Mouse (Mus musculus): Measurements from ENCODE around the gene Tmem199. TPM values are rescaled to one million over a fixed set of nuclear protein-coding genes. Genes with fewer than 3 reads are reported as not detected.

Gene Tmem199
- polyA plus RNA-seq (2015; fragmentation: Illumina TruSeq; extraction: RNeasy Lipid Tissue Mini Kit (QIAGEN cat#74804); ENCODE audit: insufficient read depth, low read depth, low replicate concordance), result 4.0 TPM

GRCm38 (mm10) chr11:78512025-78512957 lies at the start of gene Tmem199, which contains the start of gene Poldip2:
Gene Tmem199 (minus strand): TSS chr11:78512172.
Gene Poldip2 (plus strand): TSS chr11:78512193.

GRCm38 (mm10) chr11:78550168-78551058 lies 38.4 kb upstream of the Tmem199 start, which contains the start of gene Tmem97:
Gene Tmem97 (minus strand): TSS chr11:78550777.

GRCm38 (mm10) chr11:78536080-78536689 lies 24.2 kb upstream of the Tmem199 start, which contains the start of the genes Tnfaip1 and Ift20:
Gene Tnfaip1 (minus strand): TSS chr11:78536332.
Gene Ift20 (plus strand): TSS chr11:78536361.

GRCm38 (mm10) chr11:78502909-78503650 lies 8.9 kb downstream of the Tmem199 start, which contains the start of gene Sebox:
Gene Sebox (plus strand): TSS chr11:78503447.

GRCm38 (mm10) chr11:78499004-78499403 lies 13.0 kb downstream of the Tmem199 start, which contains the start of gene Vtn:
Gene Vtn (plus strand): TSS chr11:78499091.

GRCm38 (mm10) chr11:78497544-78498522 lies 14.1 kb downstream of the Tmem199 start, which contains the start of gene Sarm1:
Gene Sarm1 (minus strand): TSS chr11:78497754.

GRCm38 (mm10) chr11:78465568-78466180 lies 46.3 kb downstream of the Tmem199 start, which contains the start of gene Slc46a1:
Gene Slc46a1 (plus strand): TSS chr11:78465697.

Other genes starting within 250 kb of the Tmem199 start
- not detected for gene BC030499, start 221.3 kb downstream of the Tmem199 start, polyA plus RNA-seq (2015; fragmentation: Illumina TruSeq; extraction: RNeasy Lipid Tissue Mini Kit (QIAGEN cat#74804); ENCODE audit: insufficient read depth, low read depth, low replicate concordance)
- not detected for gene Spag5, start 210.6 kb downstream of the Tmem199 start, polyA plus RNA-seq (2015; fragmentation: Illumina TruSeq; extraction: RNeasy Lipid Tissue Mini Kit (QIAGEN cat#74804); ENCODE audit: insufficient read depth, low read depth, low replicate concordance)
- gene Aldoc, start 189.2 kb downstream of the Tmem199 start, polyA plus RNA-seq (2015; fragmentation: Illumina TruSeq; extraction: RNeasy Lipid Tissue Mini Kit (QIAGEN cat#74804); ENCODE audit: insufficient read depth, low read depth, low replicate concordance), result 1.1 TPM
- 7.7 TPM for gene Pigs, start 183.8 kb downstream of the Tmem199 start, polyA plus RNA-seq (2015; fragmentation: Illumina TruSeq; extraction: RNeasy Lipid Tissue Mini Kit (QIAGEN cat#74804); ENCODE audit: insufficient read depth, low read depth, low replicate concordance)
- gene Unc119, start 168.7 kb downstream of the Tmem199 start, polyA plus RNA-seq (2015; fragmentation: Illumina TruSeq; extraction: RNeasy Lipid Tissue Mini Kit (QIAGEN cat#74804); ENCODE audit: insufficient read depth, low read depth, low replicate concordance), result 3.8 TPM
- gene Foxn1, start 125.6 kb downstream of the Tmem199 start, polyA plus RNA-seq (2015; fragmentation: Illumina TruSeq; extraction: RNeasy Lipid Tissue Mini Kit (QIAGEN cat#74804); ENCODE audit: insufficient read depth, low read depth, low replicate concordance), result not detected
- gene Slc13a2, start 90.0 kb downstream of the Tmem199 start, polyA plus RNA-seq (2015; fragmentation: Illumina TruSeq; extraction: RNeasy Lipid Tissue Mini Kit (QIAGEN cat#74804); ENCODE audit: insufficient read depth, low read depth, low replicate concordance), result not detected
- 2.1 TPM for gene Slc46a1, start 46.5 kb downstream of the Tmem199 start, polyA plus RNA-seq (2015; fragmentation: Illumina TruSeq; extraction: RNeasy Lipid Tissue Mini Kit (QIAGEN cat#74804); ENCODE audit: insufficient read depth, low read depth, low replicate concordance)
- 2.0 TPM for gene Sarm1, start 14.4 kb downstream of the Tmem199 start, polyA plus RNA-seq (2015; fragmentation: Illumina TruSeq; extraction: RNeasy Lipid Tissue Mini Kit (QIAGEN cat#74804); ENCODE audit: insufficient read depth, low read depth, low replicate concordance)
- gene Vtn, start 13.1 kb downstream of the Tmem199 start, polyA plus RNA-seq (2015; fragmentation: Illumina TruSeq; extraction: RNeasy Lipid Tissue Mini Kit (QIAGEN cat#74804); ENCODE audit: insufficient read depth, low read depth, low replicate concordance), result 22.4 TPM
- not detected for gene Sebox, start 8.7 kb downstream of the Tmem199 start, polyA plus RNA-seq (2015; fragmentation: Illumina TruSeq; extraction: RNeasy Lipid Tissue Mini Kit (QIAGEN cat#74804); ENCODE audit: insufficient read depth, low read depth, low replicate concordance)
- 12.8 TPM for gene Poldip2, start within 50 bp of the Tmem199 start, polyA plus RNA-seq (2015; fragmentation: Illumina TruSeq; extraction: RNeasy Lipid Tissue Mini Kit (QIAGEN cat#74804); ENCODE audit: insufficient read depth, low read depth, low replicate concordance)
- 11.8 TPM for gene Tnfaip1, start 24.2 kb upstream of the Tmem199 start, polyA plus RNA-seq (2015; fragmentation: Illumina TruSeq; extraction: RNeasy Lipid Tissue Mini Kit (QIAGEN cat#74804); ENCODE audit: insufficient read depth, low read depth, low replicate concordance)
- 65.8 TPM for gene Ift20, start 24.2 kb upstream of the Tmem199 start, polyA plus RNA-seq (2015; fragmentation: Illumina TruSeq; extraction: RNeasy Lipid Tissue Mini Kit (QIAGEN cat#74804); ENCODE audit: insufficient read depth, low read depth, low replicate concordance)
- gene Tmem97, start 38.6 kb upstream of the Tmem199 start, polyA plus RNA-seq (2015; fragmentation: Illumina TruSeq; extraction: RNeasy Lipid Tissue Mini Kit (QIAGEN cat#74804); ENCODE audit: insufficient read depth, low read depth, low replicate concordance), result 164 TPM
- 6.3 TPM for gene Nlk, start 185.2 kb upstream of the Tmem199 start, polyA plus RNA-seq (2015; fragmentation: Illumina TruSeq; extraction: RNeasy Lipid Tissue Mini Kit (QIAGEN cat#74804); ENCODE audit: insufficient read depth, low read depth, low replicate concordance)
- gene Ccnq, start 239.6 kb upstream of the Tmem199 start, polyA plus RNA-seq (2015; fragmentation: Illumina TruSeq; extraction: RNeasy Lipid Tissue Mini Kit (QIAGEN cat#74804); ENCODE audit: insufficient read depth, low read depth, low replicate concordance), result 4.7 TPM

All from pancreas, adult 10 weeks (tissue).